Mouse (Mus musculus) kidney, postnatal 25 days (tissue): ENCODE data around the gene Glrx3.

Experiments
- DNase-seq, 2 experiments: peaks; one replicate each; pipeline ENCODE4 v3.0.0; 2021; ENCODE audit warnings: mixed read lengths in 2 of 2

Gene Glrx3

GRCm38 (mm10) chr7:137472149-137472548 lies 34.7 kb downstream of the Glrx3 start:
- DNase-seq = no peak

GRCm38 (mm10) chr7:137477950-137478620 lies 40.7 kb downstream of the Glrx3 start:
- peak; percentile 90 to 96 for DNase-seq

- DNase-seq = no peak
Measured at GRCm38 (mm10) chr7:137478621-137478982, 41.2 kb downstream of the Glrx3 start.

GRCm38 (mm10) chr7:137480839-137481238 lies 43.4 kb downstream of the Glrx3 start:
- DNase-seq = no peak

GRCm38 (mm10) chr7:137483987-137484386 lies 46.6 kb downstream of the Glrx3 start:
- DNase-seq = no peak

GRCm38 (mm10) chr7:137488391-137488790 lies 51.0 kb downstream of the Glrx3 start:
- no peak for DNase-seq

- DNase-seq = no peak
Measured at GRCm38 (mm10) chr7:137490711-137491110, 53.3 kb downstream of the Glrx3 start.

- DNase-seq = no peak
Measured at GRCm38 (mm10) chr7:137492307-137492973, 55.0 kb downstream of the Glrx3 start.

- no peak for DNase-seq
Measured at GRCm38 (mm10) chr7:137498736-137499135, 61.3 kb downstream of the Glrx3 start.

- DNase-seq = no peak
Measured at GRCm38 (mm10) chr7:137517588-137517987, 80.2 kb downstream of the Glrx3 start.

GRCm38 (mm10) chr7:137518028-137518576 lies 80.7 kb downstream of the Glrx3 start:
- no peak for DNase-seq
